Mouse (Mus musculus) bone marrow, adult 2 months (tissue): ENCODE measurements around the gene Vstm2l.

ENCODE experiments used
- CTCF ChIP-seq: fragments of 200-500 bp; IDR thresholded peaks from 2 replicates; pipeline ENCODE4 v1.5.1; 2011; ENCODE audit warnings: low read length, control low read depth; ENCODE audit not compliant: control insufficient read depth, insufficient read depth
- POLR2A ChIP-seq: fragments of 200-500 bp; IDR thresholded peaks from 2 replicates; pipeline ENCODE4 v1.6.1; 2011; ENCODE audit warnings: low read depth, mild to moderate bottlenecking, control low read depth, low read length, borderline replicate concordance; ENCODE audit not compliant: control insufficient read depth

DNA sequence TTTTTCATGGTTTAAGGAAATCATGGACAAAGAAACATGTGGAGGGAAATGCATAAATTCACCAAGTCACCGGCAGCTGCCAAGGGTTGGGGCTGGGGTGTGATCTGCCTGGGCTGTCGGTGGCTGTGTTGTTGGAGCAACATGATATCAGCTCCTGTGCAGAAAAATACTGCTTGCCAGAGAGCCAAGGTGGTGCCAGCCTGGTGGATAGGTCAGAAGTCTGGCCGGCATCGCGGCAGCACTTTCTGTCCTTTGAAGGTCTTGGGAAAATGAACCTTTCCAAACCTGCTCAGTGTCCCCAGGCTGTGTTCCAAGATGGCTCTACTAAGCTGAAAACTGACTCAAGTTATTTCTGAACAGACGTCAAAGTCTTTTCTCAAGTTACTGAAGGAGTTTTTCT, 44.2 kb upstream of the Vstm2l start:
- TF ChIP-seq CTCF (no peak), POLR2A (no peak)
